Mouse (Mus musculus): Measurements from ENCODE around the gene Twf2.

Gene Twf2

DNA sequence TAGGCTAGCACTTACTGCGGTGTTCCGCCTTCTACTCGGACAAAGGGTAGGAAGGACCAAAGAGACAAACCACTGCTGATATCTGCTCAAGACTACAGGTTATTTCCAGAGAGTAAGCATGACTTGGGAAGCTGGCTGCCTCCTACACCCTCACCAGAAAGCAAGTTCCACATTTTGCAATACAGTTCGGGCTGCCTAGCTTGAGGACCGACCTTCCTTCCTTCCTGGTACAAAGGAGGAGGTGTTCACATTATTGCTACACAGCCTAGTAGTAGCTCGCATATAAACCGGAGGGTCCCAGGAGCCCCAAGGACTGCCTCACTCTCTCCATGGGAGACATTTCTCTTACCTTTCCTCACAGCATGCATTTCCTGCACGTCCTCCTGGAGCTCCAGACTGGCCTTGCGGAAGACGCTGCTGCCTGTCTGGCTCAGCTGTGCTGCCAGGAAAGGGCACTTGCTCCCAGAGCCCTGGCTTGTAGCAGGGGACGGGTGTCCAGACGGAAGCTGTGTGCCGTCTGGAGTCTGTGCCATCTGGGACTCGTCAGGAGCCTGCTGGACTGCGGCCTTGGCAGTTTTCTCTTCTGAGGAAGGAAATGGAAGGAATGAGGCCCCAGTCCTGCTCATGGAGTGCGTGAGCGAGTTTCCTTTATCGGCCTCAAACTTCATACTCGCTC, 40.0 kb downstream of the Twf2 start:
- no peak for DNase-seq

- no peak for DNase-seq
Observed at GRCm38 (mm10) chr9:106249550-106249949, 46.6 kb downstream of the Twf2 start.

- no peak for DNase-seq
Observed at GRCm38 (mm10) chr9:106250245-106250644, 47.3 kb downstream of the Twf2 start.

- DNase-seq: no peak
Observed at GRCm38 (mm10) chr9:106251066-106251465, 48.2 kb downstream of the Twf2 start.

GRCm38 (mm10) chr9:106254001-106254400, 51.1 kb downstream of the Twf2 start:
- no peak for DNase-seq

DNA sequence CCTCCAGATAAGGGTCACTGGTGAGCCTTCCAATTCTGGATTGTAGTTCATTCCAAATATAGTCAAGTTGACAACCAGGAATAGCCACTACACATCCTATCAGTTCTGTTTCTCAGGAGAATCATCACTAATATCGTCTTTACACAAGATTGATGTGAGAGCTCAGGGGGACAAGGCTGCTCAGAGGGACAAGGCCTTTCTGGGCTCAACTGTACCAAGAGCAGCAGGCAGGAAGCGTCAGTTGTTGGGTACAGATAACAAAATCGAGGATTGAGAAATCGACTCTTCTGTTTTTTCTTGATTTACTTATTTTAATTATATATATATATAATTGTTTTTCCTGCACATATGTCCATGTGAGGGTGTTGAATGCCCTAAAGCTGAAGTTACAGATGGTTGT, 55.5 kb downstream of the Twf2 start:
- no peak for DNase-seq

DNA sequence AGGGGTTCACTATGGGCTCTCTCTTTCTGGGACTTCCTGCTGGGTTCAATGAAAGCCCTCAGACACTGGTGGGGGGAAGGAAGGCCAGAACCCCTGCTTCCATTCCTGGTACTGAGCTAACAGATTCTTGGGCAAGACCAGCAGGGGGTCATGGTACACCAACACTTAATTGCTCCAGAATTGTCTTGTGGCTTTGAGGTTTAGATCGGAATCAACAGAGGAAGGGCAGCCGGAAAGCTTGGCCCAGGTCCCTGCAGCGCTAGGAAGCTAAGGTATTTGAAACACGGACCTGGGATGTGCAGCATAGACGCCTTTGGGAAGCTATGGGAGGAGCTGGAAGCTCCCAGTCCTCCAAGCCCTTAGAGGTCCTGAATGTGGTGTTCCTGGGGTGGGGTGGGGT, 56.1 kb downstream of the Twf2 start:
- DNase-seq: no peak

DNA sequence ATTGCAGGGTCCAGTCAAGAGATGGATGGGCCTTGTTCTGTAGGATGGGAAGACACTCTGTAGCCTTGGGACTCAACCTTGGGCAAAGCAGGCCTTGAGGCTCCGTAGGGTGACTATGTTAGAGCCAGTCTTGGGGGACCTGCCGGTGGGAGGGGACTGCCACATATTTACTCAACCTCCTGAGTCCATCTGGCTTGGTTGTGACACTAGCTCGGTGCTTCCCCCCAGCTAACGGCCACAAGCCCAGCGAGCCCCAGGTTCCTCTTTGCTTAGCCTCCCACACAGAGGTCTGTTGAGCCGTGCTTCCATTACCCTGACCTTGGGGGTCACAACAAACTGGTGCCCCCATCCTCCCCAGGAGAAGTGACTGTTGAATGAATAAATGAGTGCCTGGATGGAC, 58.1 kb downstream of the Twf2 start:
- DNase-seq: no peak

- DNase-seq: no peak
Observed at GRCm38 (mm10) chr9:106261491-106261890, 58.6 kb downstream of the Twf2 start.

GRCm38 (mm10) chr9:106262075-106262474, 59.2 kb downstream of the Twf2 start:
- no peak for DNase-seq

GRCm38 (mm10) chr9:106263381-106263924, 60.5 kb downstream of the Twf2 start:
- DNase-seq: no peak
